Comparison of ENCODE assay signal across 19 mouse cellular contexts in the genomic region with DNA sequence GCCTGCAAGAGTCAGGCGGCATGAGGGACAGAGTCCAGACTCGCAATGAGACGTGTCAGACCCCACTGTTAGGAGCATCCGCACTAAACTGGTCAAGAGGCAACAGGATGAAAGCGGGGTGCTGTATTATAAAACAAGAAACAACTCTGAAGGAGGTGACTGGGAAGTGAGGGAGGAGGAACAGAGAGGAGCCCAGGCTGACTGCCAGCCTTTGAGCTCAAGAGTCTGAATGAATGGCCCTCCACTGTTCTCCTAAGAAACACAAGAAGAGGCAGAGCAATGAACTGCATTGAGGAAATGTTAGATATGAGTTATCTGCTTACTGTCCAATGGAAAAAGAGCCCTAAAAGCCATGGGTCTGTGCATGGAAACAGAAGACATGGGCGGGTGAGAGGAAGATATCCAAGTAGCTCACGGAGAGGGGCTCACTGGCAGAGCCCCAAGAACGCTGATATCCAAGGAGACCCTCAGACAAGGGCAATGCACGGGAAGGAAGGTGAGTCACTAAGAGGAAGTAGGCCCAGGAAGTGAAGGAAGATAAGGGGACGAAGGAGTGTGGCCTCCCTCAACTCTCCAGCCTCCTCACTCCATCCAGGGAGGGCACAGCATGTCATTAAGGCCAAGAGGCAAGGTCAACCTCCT. TPM values are rescaled to one million over a fixed set of nuclear protein-coding genes. Genes with fewer than 3 reads are reported as not detected.
A peak's percentile ranks its signal among the peaks of the same experiment; 100 is the strongest.
DNase-seq lines count a peak whose midpoint lies in the region; ATAC-seq lines count a peak whose summit lies in the region.
"Had no signal": no experiment of that assay in that cellular context is flagged by ENCODE, and none has a peak within 500 bp of the region (broad histone marks: within the 10 kb centered on the region; RNA-seq: fewer than 3 reads in every experiment).

No protein-coding gene starts in this region.

- H3K27ac ChIP-seq in forebrain, embryonic 12.5 days = no peak overlapping the region
- H3K27ac ChIP-seq: embryonic facial prominence, embryonic 13.5 days; limb, embryonic 12.5 days; liver, embryonic 13.5 days had no signal

- H3K36me3 ChIP-seq in forebrain, embryonic 12.5 days (replicated peaks) = no peaks in the 10 kb centered on the region
- H3K36me3 ChIP-seq: embryonic facial prominence, embryonic 13.5 days; limb, embryonic 12.5 days had no signal

- 86% methylated on average over 10 of the region's 10 CpGs for whole genome bisulfite sequencing in forebrain, embryonic 12.5 days

- DNase-seq in heart, adult 11 months = peak; percentile 64
- DNase-seq in heart, adult 8-10 months (ENCODE audit: low spot score) = no peak
- peak; percentile 32 to 42 for DNase-seq in left cerebral cortex, adult 18-20 months (ENCODE audit: low spot score in 2 of 2)
- DNase-seq in left cerebral cortex, adult 11 months (ENCODE audit: low spot score) = no peak
- peak; percentile 68 for DNase-seq in brain, adult 2 months (ENCODE audit: low read depth, low spot score)
- peak; percentile 72 for DNase-seq in lung, postnatal 36 days
- DNase-seq: adrenal gland, postnatal 14 days; cerebellum, adult 2 months; forebrain, postnatal 0 days; gastrocnemius, postnatal 10 days; heart, postnatal 4 days; kidney, adult 2 months; liver, embryonic 13.5 days had no signal

- no peaks in the 10 kb centered on the region for H3K9me3 ChIP-seq in forebrain, embryonic 12.5 days
- H3K9me3 ChIP-seq: embryonic facial prominence, embryonic 13.5 days; limb, embryonic 12.5 days; liver, embryonic 13.5 days had no signal

- no peak overlapping the region for H3K9ac ChIP-seq in forebrain, embryonic 12.5 days
- H3K9ac ChIP-seq: embryonic facial prominence, embryonic 13.5 days; forebrain, postnatal 0 days; limb, embryonic 12.5 days; liver, embryonic 13.5 days had no signal

- no peak for ATAC-seq in forebrain, embryonic 12.5 days (ENCODE audit: low FRiP score)
- ATAC-seq: forebrain, postnatal 0 days; hindbrain, embryonic 16.5 days; midbrain, embryonic 16.5 days had no signal

- H3K27me3 ChIP-seq in forebrain, embryonic 12.5 days = no peaks in the 10 kb centered on the region; the same call in 1 of the 2 replicates
- H3K27me3 ChIP-seq: CH12.LX; embryonic facial prominence, embryonic 13.5 days; liver, embryonic 13.5 days had no signal

- no peak overlapping the region for H3K4me3 ChIP-seq in forebrain, embryonic 12.5 days (replicated peaks)
- H3K4me3 ChIP-seq: embryonic facial prominence, embryonic 13.5 days; limb, embryonic 12.5 days; liver, embryonic 13.5 days had no signal

- no peak overlapping the region for H3K4me2 ChIP-seq in forebrain, embryonic 12.5 days
- H3K4me2 ChIP-seq: embryonic facial prominence, embryonic 13.5 days; limb, embryonic 12.5 days; liver, embryonic 13.5 days had no signal

- peaks cover 15% of the 10 kb centered on the region for H3K4me1 ChIP-seq in forebrain, embryonic 12.5 days

RNA-seq across cellular contexts. Expression of gene Susd1, which starts 53.1 kb away (rescaled TPM):
- total RNA-seq in heart, adult 8-10 months (2022) = 1 to 10 TPM in 1 of 4 experiments, under 1 TPM in 3; 0.31 to 2.2 (median 0.83) TPM
- 1 to 10 TPM; 6.1 to 7.3 TPM for total RNA-seq in left cerebral cortex, adult 18-20 months (2021)
- 1.3 and 1.9 TPM in 2 replicates for polyA plus RNA-seq in forebrain, embryonic 12.5 days (2016; fragmentation: Nextera tagmentation; extraction: Ambion mirVana)

Comparison
In these comparisons a context has a peak if more than half of its experiments do, and no peak if none do; other contexts are left out.
1. DNase-seq: peak in heart, adult 11 months (single experiment), left cerebral cortex, adult 18-20 months (2 of 2), brain, adult 2 months (single experiment) and lung, postnatal 36 days (single experiment); none in heart, adult 8-10 months (single experiment) and left cerebral cortex, adult 11 months (single experiment).